In genomic region chr6:58298511-58298910, GRCm38 (mm10) we compare ENCODE assay signal across 23 mouse cellular contexts. TPM values are rescaled to one million over a fixed set of nuclear protein-coding genes. Genes with fewer than 3 reads are reported as not detected.
DNase-seq lines count a peak whose midpoint lies in the region; TF ChIP-seq lines count a peak whose summit lies in the region.
"Not testable (repeated sequence)": the region's sequence is repeated elsewhere in the genome, so short reads cannot be mapped to it uniquely, and the experiment has no call there.
"Had no signal": no experiment of that assay in that cellular context is flagged by ENCODE, and none has a peak within 500 bp of the region (broad histone marks: within the 10 kb centered on the region; RNA-seq: fewer than 3 reads in every experiment).

No protein-coding gene starts in this region.

- H3K4me1 ChIP-seq in E14TG2a.4 (replicated peaks; ENCODE audit: low read depth, low read length); ES-Bruce4 (ENCODE audit: control insufficient read depth, insufficient read depth, low read length); ES-E14 (ENCODE audit: control insufficient read depth in 2 of 2, insufficient read depth in 2 of 2, low read length in 2 of 2, poor library complexity in 1 of 2): not testable (repeated sequence)

- not testable (repeated sequence) for H3K36me3 ChIP-seq in E14TG2a.4 (ENCODE audit: insufficient read depth, low read length); ES-Bruce4 (ENCODE audit: control insufficient read depth, insufficient read depth, low read length, poor library complexity, severe bottlenecking); ES-E14 (ENCODE audit: control insufficient read depth, insufficient read depth, low read length, poor library complexity, severe bottlenecking)

- TF ChIP-seq POLR2A in ES-Bruce4 (IDR thresholded peaks at IDR 0.05; ENCODE audit: insufficient read depth, low read length) = not testable (repeated sequence)

- peak; percentile 55 for DNase-seq in ES-CJ7 (ENCODE audit: low read depth, low spot score)
- peak; percentile 9 for DNase-seq in ES-E14 (ENCODE audit: low read depth, low spot score)
- peak; percentile 60 for DNase-seq in R1 (ENCODE audit: low read depth, low spot score)
- DNase-seq in ZHBTc4 (ENCODE audit: low read depth, low spot score) = peak; percentile 54

- not testable (repeated sequence) for H3K27me3 ChIP-seq in E14TG2a.4 (ENCODE audit: insufficient read depth, low read length); ES-Bruce4 (ENCODE audit: control insufficient read depth, insufficient read depth, low read length, poor library complexity, severe bottlenecking)

- in situ Hi-C loops in ES-E14 (cut with MboI; ENCODE audit: low sequenced_read_pairs in 2 of 2, unreplicated experiment in 2 of 2) = not testable (repeated sequence)

- peak overlapping the region; percentile 71 for H3K4me3 ChIP-seq in E14TG2a.4 (replicated peaks; ENCODE audit: low read length)
- peak overlapping the region; percentile 77 for H3K4me3 ChIP-seq in ES-Bruce4 (ENCODE audit: low read depth, low read length)
- H3K4me3 ChIP-seq in ES-E14 (ENCODE audit: insufficient read depth in 1 of 2, low read depth in 1 of 2, low read length in 2 of 2, poor library complexity in 1 of 2, severe bottlenecking in 1 of 2) = peak overlapping the region; percentile 40 to 60

- TF ChIP-seq CTCF in E14TG2a.4 (conservative IDR thresholded peaks at IDR 0.05; ENCODE audit: low read length); ES-Bruce4 (IDR thresholded peaks at IDR 0.05; ENCODE audit: low read depth, low read length): not testable (repeated sequence)

- H3K9ac ChIP-seq in ES-Bruce4 (ENCODE audit: low read depth, poor library complexity, severe bottlenecking) = peak overlapping the region; percentile 70; the same call in 1 of the 2 replicates
- peak overlapping the region; percentile 41 for H3K9ac ChIP-seq in ES-E14 (ENCODE audit: insufficient read depth, low read depth, low read length, poor library complexity, severe bottlenecking)

- H3K9me3 ChIP-seq in E14TG2a.4 (ENCODE audit: low read length); ES-Bruce4 (replicated peaks; ENCODE audit: control insufficient read depth, insufficient read depth, low read length, poor library complexity, severe bottlenecking); ES-E14 (ENCODE audit: control insufficient read depth, insufficient read depth, low read depth, low read length): not testable (repeated sequence)

- H3K27ac ChIP-seq in ES-Bruce4 (ENCODE audit: insufficient read depth, low read length); ES-E14 (ENCODE audit: insufficient read depth, low read depth, low read length, poor library complexity, severe bottlenecking): not testable (repeated sequence)

- TF ChIP-seq EP300 in ES-Bruce4 (IDR thresholded peaks at IDR 0.05; ENCODE audit: insufficient read depth, low read depth, low read length) = not testable (repeated sequence)

RNA-seq across cellular contexts. Expression of gene Vmn1r29, which starts 2.8 kb away (rescaled TPM):
- not detected in 2 replicates for polyA plus RNA-seq in ES-Bruce4 (2011; ENCODE audit: insufficient read depth, insufficient read length, low read depth, missing spikeins)
- total RNA-seq in ES-E14 (2012; rRNA removed) = not detected in 2 replicates
- total RNA-seq: adrenal gland, adult 18-20 months; adrenal gland, adult 2 months; adrenal gland, adult 8-10 months; adrenal gland, postnatal 10 days; adrenal gland, postnatal 14 days; adrenal gland, postnatal 25 days; adrenal gland, postnatal 36 days; adrenal gland, postnatal 4 days; CH12.LX; MEL had no signal
- polyA plus RNA-seq: activated CD4-positive, CD25-positive, alpha-beta regulatory T cell, adult 4 months; adrenal gland, adult 2 months; brain, embryonic 14.5 days; C2C12; CD4-positive, CD25-positive, alpha-beta regulatory T cell, adult 4 months; cerebellum, adult 2 months; G1E; Patski had no signal

RNA-seq across cellular contexts. Expression of gene Vmn1r28, which starts 36.7 kb away (rescaled TPM):
- polyA plus RNA-seq in ES-Bruce4 (2011; ENCODE audit: insufficient read depth, insufficient read length, low read depth, missing spikeins) = not detected in 2 replicates
- not detected in 2 replicates for total RNA-seq in ES-E14 (2012; rRNA removed)
- total RNA-seq: adrenal gland, adult 18-20 months; adrenal gland, adult 2 months; adrenal gland, adult 8-10 months; adrenal gland, postnatal 10 days; adrenal gland, postnatal 14 days; adrenal gland, postnatal 25 days; adrenal gland, postnatal 36 days; adrenal gland, postnatal 4 days; CH12.LX; MEL had no signal
- polyA plus RNA-seq: activated CD4-positive, CD25-positive, alpha-beta regulatory T cell, adult 4 months; adrenal gland, adult 2 months; brain, embryonic 14.5 days; C2C12; cerebellum, adult 2 months; G1E; Patski had no signal

Comparison
In these comparisons a context has a peak if more than half of its experiments do, and no peak if none do; other contexts are left out.
1. DNase-seq: peak in every context shown above with its lines; median percentile 60 in R1; 55 in ES-CJ7; 54 in ZHBTc4; 9 in ES-E14.